10 mouse cellular contexts compared by ENCODE assay signal in the genomic region with DNA sequence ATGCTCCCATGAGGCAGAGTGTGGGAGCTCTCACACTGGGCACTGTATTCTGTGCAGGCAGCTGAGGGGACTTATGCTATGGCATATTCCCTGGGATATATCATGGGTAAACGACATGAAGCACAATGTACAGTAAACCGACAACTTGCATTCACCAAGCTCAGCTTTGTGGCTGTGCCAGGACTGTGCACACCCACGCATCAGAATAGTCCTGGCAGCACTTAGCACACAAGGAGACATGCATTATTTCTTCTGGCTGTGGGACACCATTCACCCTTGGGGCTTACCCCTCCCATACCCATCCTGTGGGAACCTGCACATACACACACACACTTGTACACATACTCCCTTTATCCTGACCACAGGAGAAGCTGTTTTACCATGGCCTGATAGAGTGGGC. TPM values are rescaled to one million over a fixed set of nuclear protein-coding genes. Genes with fewer than 3 reads are reported as not detected.
DNase-seq lines count a peak whose midpoint lies in the region; ATAC-seq lines count a peak whose summit lies in the region.
"Had no signal": no experiment of that assay in that cellular context is flagged by ENCODE, and none has a peak within 500 bp of the region (broad histone marks: within the 10 kb centered on the region; RNA-seq: fewer than 3 reads in every experiment).

No protein-coding gene starts in this region.

- no peaks in the 10 kb centered on the region for H3K27me3 ChIP-seq in hindbrain, embryonic 10.5 days (ENCODE audit: insufficient read depth, poor library complexity, severe bottlenecking)
- H3K27me3 ChIP-seq in hindbrain, embryonic 11.5 days (ENCODE audit: control insufficient read depth, insufficient read depth, low read length): no peaks in the 10 kb centered on the region
- H3K27me3 ChIP-seq in midbrain, embryonic 11.5 days (ENCODE audit: control insufficient read depth, insufficient read depth, low read length): no peaks in the 10 kb centered on the region

- H3K4me3 ChIP-seq in hindbrain, embryonic 10.5 days: peak overlapping the region; percentile 79; the same call in 1 of the 2 replicates
- no peak overlapping the region for H3K4me3 ChIP-seq in hindbrain, embryonic 11.5 days (ENCODE audit: low read depth, low read length)
- H3K4me3 ChIP-seq in midbrain, embryonic 11.5 days (ENCODE audit: low read depth, low read length): no peak overlapping the region

- H3K9me3 ChIP-seq in hindbrain, embryonic 10.5 days: no peaks in the 10 kb centered on the region
- H3K9me3 ChIP-seq in hindbrain, embryonic 11.5 days (ENCODE audit: control insufficient read depth, low read length): no peaks in the 10 kb centered on the region
- H3K9me3 ChIP-seq in midbrain, embryonic 11.5 days (ENCODE audit: control insufficient read depth, low read length): no peaks in the 10 kb centered on the region

- 91% methylated on average over 3 of the region's 3 CpGs for WGBS in hindbrain, embryonic 10.5 days
- WGBS in hindbrain, embryonic 11.5 days: 87% methylated on average over 3 of the region's 3 CpGs
- 91% methylated on average over 3 of the region's 3 CpGs for WGBS in midbrain, embryonic 11.5 days

- H3K27ac ChIP-seq in hindbrain, embryonic 10.5 days: no peak overlapping the region
- no peak overlapping the region for H3K27ac ChIP-seq in hindbrain, embryonic 11.5 days (ENCODE audit: low read depth, low read length)
- H3K27ac ChIP-seq in midbrain, embryonic 11.5 days (ENCODE audit: low read depth, low read length): no peak overlapping the region

- no peak overlapping the region for H3K9ac ChIP-seq in hindbrain, embryonic 11.5 days (ENCODE audit: low read depth, low read length)
- H3K9ac ChIP-seq in midbrain, embryonic 11.5 days (ENCODE audit: low read length): peak overlapping the region; percentile 27; the same call in 1 of the 2 replicates

- intact Hi-C loops in gastrocnemius, postnatal 36 days (cut with DNase I): no loop called here

- H3K4me2 ChIP-seq in hindbrain, embryonic 11.5 days (replicated peaks; ENCODE audit: low read depth, low read length): no peak overlapping the region; the same call in 1 of the 2 replicates
- no peak overlapping the region for H3K4me2 ChIP-seq in midbrain, embryonic 11.5 days

- peaks cover 96% of the 10 kb centered on the region for H3K4me1 ChIP-seq in hindbrain, embryonic 10.5 days (replicated peaks)
- H3K4me1 ChIP-seq in hindbrain, embryonic 11.5 days (replicated peaks; ENCODE audit: control insufficient read depth, insufficient read depth, low read length): peaks cover 31% of the 10 kb centered on the region
- H3K4me1 ChIP-seq in midbrain, embryonic 11.5 days (ENCODE audit: control insufficient read depth, insufficient read depth, low read length): peaks cover 76% of the 10 kb centered on the region

- peaks cover 59% of the 10 kb centered on the region for H3K36me3 ChIP-seq in hindbrain, embryonic 10.5 days
- no peaks in the 10 kb centered on the region for H3K36me3 ChIP-seq in hindbrain, embryonic 11.5 days (ENCODE audit: control insufficient read depth, insufficient read depth, low read length)
- no peaks in the 10 kb centered on the region for H3K36me3 ChIP-seq in midbrain, embryonic 11.5 days (ENCODE audit: control insufficient read depth, insufficient read depth, low read length)

- ATAC-seq in hindbrain, embryonic 11.5 days (ENCODE audit: low FRiP score): no peak
- no peak for ATAC-seq in midbrain, embryonic 11.5 days (ENCODE audit: low FRiP score)
- no peak for ATAC-seq in activated CD4-positive, CD25-positive, alpha-beta regulatory T cell, adult 4 months

- no peak for DNase-seq in hindbrain, embryonic 10.5 days (ENCODE audit: low spot score)
- no peak for DNase-seq in hindbrain, embryonic 11.5 days (ENCODE audit: low spot score)
- peak; percentile 38 to 54 for DNase-seq in right cerebral cortex, adult 2 months (ENCODE audit: low spot score in 2 of 2)
- no peak for DNase-seq in right cerebral cortex, postnatal 25 days
- DNase-seq in midbrain, embryonic 11.5 days (ENCODE audit: low spot score, missing footprints): no peak
- DNase-seq in gastrocnemius, postnatal 36 days: no peak
- DNase-seq in kidney, adult 11 months: no peak
- DNase-seq: right cerebral cortex, postnatal 4 days; thymus, adult 2 months had no signal

RNA-seq across cellular contexts. Expression of gene Tet3, which starts 20.3 kb away (rescaled TPM):
- polyA plus RNA-seq in hindbrain, embryonic 10.5 days (2016; fragmentation: Nextera tagmentation; extraction: Ambion mirVana): 51.1 and 56.5 TPM in 2 replicates
- polyA plus RNA-seq in hindbrain, embryonic 11.5 days (2014; fragmentation: Nextera tagmentation; extraction: Ambion mirVana): 45.3 and 55.6 TPM in 2 replicates
- 38.5 and 39.9 TPM in 2 replicates for polyA plus RNA-seq in midbrain, embryonic 11.5 days (2014; fragmentation: Nextera tagmentation; extraction: Ambion mirVana)
- polyA plus RNA-seq in activated CD4-positive, CD25-positive, alpha-beta regulatory T cell, adult 4 months (2017; shearing (Covaris generic)): 10 to 100 TPM; 17.2 to 23.9 TPM
- 10 to 100 TPM; 21.1 to 23.7 TPM for total RNA-seq in gastrocnemius, postnatal 36 days (2021)

Comparison
In these comparisons a context has a peak if more than half of its experiments do, and no peak if none do; other contexts are left out.
1. DNase-seq: peak in right cerebral cortex, adult 2 months (2 of 2); none in hindbrain, embryonic 10.5 days (single experiment), hindbrain, embryonic 11.5 days (single experiment), right cerebral cortex, postnatal 25 days (single experiment), midbrain, embryonic 11.5 days (single experiment), gastrocnemius, postnatal 36 days (0 of 2) and kidney, adult 11 months (single experiment).